Mouse (Mus musculus) ovary, adult 10 weeks (tissue): ENCODE results near the gene Net1. TPM values are rescaled to one million over a fixed set of nuclear protein-coding genes. Genes with fewer than 3 reads are reported as not detected.

Experiments
- polyA plus RNA-seq: library from polyadenylated mRNA; stranded (reverse); fragments of 350-450 nt; fragmentation: Illumina TruSeq; extraction: RNeasy Lipid Tissue Mini Kit (QIAGEN cat#74804); gene quantifications from one replicate; pipeline ENCODE4 v1.2.3, GENCODE M21; 2014

Gene Net1
- 288 TPM for polyA plus RNA-seq

GRCm38 (mm10) chr13:3917571-3918311, at the start of gene Net1, which contains the start of gene Tubal3:
Gene Net1 (minus strand): TSS chr13:3918220.
Gene Tubal3 (plus strand): TSS chr13:3918274.

GRCm38 (mm10) chr13:3945249-3945648, 27.2 kb upstream of the Net1 start, which contains the start of gene Ucn3:
Gene Ucn3 (minus strand): TSS chr13:3945349.

GRCm38 (mm10) chr13:3853648-3854333, 64.2 kb downstream of the Net1 start, which contains the start of gene Calm5:
Gene Calm5 (plus strand): TSS chr13:3854173.

GRCm38 (mm10) chr13:3837312-3837807, 80.7 kb downstream of the Net1 start, which contains the start of gene Calm4:
Gene Calm4 (plus strand): TSS chr13:3837757.

Other genes with a start within 250 kb of the Net1 start
- gene Calml3, start 113.9 kb downstream of the Net1 start, polyA plus RNA-seq: 0.88 TPM
- gene Calm4, start 80.5 kb downstream of the Net1 start, polyA plus RNA-seq: not detected
- gene Calm5, start 64.0 kb downstream of the Net1 start, polyA plus RNA-seq: not detected
- gene Tubal3, start 54 bp upstream of the Net1 start, polyA plus RNA-seq: 1.1 TPM
- not detected for gene Ucn3, start 27.1 kb upstream of the Net1 start, polyA plus RNA-seq
- gene Akr1c14, start 130.8 kb upstream of the Net1 start, polyA plus RNA-seq: 1,395 TPM
- 152 TPM for gene Akr1c18, start 232.4 kb upstream of the Net1 start, polyA plus RNA-seq